Mouse (Mus musculus) kidney, postnatal 36 days (tissue): ENCODE data around the gene Olfr282.

Experiments
- DNase-seq, 2 experiments: peaks; one replicate each; pipeline ENCODE4 v3.0.0; 2021 to 2022; ENCODE audit warnings: mixed read lengths in 2 of 2

Olfr282 gene

GRCm38 (mm10) chr15:98475382-98475781, 44.4 kb downstream of the Olfr282 start:
- peak; percentile 17 to 83 for DNase-seq

DNA sequence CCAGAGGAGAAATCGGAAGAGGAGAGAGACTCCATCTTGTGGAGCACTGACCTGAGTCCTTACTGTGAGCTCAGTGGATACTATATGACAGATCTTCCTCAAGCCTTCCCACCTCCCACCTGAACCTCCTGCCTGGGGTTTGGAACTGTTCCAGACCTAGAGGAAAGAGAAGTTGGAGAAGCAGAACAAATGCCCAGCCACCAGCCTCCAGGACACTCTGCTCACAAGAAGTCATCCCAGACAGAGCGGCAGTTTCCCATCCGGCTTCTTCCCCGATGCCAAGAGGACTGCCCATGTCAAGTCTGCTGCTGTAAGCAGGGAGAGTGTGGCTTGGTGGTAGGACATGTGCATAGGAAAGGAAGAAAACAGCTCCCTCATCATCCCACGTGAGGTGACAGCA, 45.3 kb downstream of the Olfr282 start:
- no peak for DNase-seq

DNA sequence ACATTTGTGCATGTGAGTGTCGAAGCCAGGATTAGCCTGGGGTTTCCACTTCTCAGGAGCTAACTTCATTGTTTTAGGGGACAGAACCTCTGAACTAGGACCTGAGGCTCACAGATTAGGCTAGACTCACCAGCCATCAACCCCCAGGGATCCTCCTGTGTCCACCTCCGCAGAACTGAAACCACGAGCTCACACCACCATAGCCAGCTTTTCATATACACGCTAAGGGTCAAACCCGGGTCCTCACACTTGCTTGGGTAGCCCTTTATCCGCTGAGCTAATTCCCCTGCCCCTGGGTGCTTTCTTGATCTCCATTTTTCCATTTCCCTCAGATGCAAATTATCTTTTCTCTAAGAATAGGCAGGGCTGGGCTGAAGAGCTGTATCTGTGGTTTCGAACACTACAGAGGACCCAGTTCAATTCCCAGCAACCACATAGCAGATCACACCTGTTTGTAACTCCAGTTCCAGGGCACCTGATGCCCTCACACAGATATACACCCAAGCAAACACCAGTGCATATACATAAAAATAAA, 48.6 kb downstream of the Olfr282 start:
- DNase-seq, result no peak

DNA sequence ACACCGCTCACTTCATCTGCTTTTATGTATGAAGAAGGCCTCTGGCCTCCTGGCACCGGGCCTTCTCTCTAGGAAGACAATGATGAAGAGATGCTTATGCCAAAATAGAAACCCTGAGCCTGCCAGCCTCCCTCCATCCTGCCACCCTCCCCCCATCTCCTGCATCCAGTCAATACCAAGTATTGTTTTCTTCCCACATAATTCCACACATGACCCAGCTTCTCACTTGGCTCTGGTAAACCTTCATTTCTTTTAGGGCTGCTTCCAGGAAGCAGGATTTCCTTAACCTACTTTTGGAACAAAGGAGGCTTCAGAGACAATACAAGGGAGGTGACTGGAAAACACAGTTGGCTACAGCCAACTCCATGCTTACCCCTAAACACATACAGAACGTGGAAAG, 51.7 kb downstream of the Olfr282 start, which contains the start of gene Lalba:
Lalba (minus strand) TSS at position 21 of the 400 bp plus-strand sequence.
- DNase-seq, result peak in 1 of 2 experiments; percentile 25

DNA sequence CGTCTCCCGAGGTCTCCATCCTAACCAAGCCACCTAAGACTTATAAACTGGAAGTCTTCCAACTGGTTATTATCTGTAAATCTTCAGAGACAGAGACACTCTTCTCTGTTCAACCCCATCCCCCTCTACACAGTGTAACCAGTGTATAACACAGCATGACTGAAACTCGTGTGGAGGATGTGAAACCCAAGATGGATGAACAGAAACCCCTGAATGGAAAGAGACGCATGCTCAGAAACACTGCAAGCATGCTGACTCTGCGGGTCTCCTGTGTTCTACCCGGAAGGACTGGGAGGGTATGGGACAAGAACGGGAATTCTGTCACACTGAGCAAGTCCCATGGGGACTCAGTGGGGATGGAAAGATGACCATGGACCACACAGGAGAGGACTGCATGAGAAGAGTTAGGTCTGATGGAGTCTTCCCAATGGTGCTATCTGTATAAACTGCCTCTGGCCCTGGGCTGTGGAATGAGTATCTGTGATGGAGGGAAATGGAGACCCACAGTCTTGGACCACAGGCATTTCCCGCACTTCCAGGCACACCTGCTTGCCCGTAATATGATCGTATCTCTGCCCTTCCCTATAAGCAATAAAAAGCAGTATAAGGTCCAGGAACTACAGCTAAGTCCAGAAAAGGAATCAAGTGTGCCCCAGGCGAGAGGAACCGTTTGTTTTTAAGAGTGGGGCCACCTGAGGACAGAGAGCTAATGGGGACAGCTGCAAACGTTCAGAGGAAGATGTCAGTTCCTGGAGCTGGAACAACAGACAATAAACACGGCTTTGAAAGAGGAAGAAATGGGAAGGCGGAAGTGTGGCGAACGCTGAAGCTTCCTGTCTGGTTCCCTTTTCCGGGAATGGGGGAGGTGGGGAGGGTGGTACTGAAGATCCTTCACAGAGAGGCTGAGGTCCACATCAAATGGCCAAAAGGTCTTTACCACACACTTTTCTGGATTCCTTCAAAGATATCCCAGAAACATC, 53.2 kb downstream of the Olfr282 start:
- DNase-seq, result peak; percentile 39 to 40

GRCm38 (mm10) chr15:98486433-98487021, 55.5 kb downstream of the Olfr282 start:
- no peak for DNase-seq
